Mouse (Mus musculus): ENCODE measurements around the gene Eya3. TPM values are rescaled to one million over a fixed set of nuclear protein-coding genes. Genes with fewer than 3 reads are reported as not detected.

The Eya3 gene
- polyA plus RNA-seq, 1 experiment from 2014 or later, result 20.6 TPM

DNA sequence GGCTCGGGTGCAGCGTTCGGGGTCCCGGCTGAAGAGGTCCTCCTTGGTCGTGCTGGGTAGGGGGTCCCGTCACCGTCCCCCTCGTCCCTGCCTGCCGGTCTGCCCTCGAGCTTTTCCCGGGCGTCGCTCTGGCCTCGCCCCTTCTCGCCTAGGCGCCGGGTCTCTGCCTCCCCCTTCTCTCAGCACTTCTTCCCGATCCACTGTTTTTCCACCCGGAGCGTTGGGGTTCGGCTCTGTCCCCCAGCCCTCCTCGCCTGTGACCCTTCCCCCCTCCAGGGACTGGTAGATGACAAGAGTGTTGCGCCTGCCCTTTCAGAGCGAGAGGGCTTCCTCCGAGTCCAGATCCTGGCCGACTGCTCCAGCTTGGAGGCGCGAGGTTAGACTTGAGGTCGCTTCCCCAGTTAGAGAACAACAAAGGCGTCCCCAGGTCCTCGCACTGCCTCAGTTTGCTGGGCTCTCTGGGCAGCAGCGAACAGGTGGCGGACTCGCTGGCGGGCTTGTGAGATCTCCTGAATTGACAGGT is 465 bp downstream of the Eya3 start:
- no peak for DNase-seq (ENCODE audit: low spot score)

DNA sequence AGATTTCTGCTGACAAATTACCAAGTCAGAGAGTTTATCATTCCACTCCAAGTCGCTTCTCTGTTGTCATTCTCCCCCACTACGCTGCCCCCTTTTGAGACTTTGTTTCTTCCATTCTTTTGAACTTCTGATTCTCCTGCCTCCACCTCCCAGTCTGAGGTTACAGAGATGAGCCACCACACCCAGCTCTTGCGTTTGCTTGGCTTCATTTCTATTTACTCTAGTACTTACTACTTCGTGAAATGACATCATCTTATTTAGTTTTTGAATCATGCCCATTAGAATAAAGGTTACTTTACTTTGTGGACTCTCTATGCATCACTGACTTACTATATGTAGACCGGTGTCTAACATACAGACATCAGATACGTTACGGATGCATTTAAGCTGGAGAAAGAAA is 8.7 kb downstream of the Eya3 start:
- DNase-seq (ENCODE audit: low spot score), result no peak

DNA sequence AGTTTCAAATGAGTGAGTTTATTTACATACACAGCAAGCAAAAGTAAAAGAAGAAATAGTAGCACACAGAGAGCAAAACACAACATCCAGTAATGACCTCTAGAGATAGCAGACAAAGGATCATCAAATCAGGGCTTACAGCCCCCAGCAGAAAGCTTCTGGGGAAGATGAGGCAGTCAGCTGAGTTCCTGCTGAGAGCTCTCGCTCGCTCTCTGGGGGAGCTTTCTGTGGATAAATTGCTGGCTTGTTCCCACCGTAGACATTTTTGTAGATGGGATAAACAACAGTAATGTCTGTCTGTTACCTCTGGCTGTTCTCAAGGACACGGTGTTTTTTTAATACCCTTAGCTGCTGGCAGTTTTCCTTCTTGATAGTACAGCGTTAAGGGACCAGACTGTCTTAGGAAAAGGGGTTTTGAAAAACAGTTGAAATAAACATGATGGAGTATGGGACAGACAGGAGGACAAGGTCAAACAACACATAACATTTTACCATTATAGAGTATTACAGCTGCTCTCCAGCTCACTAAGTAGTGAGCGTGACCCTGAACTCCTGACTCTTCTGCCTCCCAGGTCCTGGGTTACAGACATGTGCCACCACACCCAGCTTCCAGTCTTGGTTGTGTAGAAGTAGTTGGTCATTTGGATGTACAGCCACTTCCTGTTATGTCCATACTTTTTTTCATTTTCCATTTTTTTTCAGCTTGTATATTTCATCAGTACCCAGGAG is 10.6 kb downstream of the Eya3 start:
- DNase-seq (ENCODE audit: low spot score), result no peak

DNA sequence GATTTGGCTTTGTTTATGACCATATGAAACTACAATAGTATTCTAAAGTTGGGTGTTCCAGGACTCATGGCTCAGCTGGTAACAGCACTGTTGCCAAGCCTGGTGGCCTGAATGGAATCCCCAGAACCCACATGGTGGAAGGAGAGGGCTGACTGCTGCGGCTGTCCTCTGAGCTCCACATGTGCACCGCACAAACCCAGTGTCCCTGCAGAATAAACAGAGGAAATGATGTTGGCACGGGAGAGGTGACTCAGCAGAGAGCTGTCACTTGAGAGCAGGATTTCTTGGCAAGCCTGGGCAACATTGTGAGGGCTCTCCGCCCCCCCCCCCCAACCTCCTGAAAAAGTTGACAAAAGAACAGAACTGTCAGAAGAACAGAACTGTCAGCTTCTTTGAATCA is 14.1 kb downstream of the Eya3 start:
- DNase-seq (ENCODE audit: low spot score), result no peak

DNA sequence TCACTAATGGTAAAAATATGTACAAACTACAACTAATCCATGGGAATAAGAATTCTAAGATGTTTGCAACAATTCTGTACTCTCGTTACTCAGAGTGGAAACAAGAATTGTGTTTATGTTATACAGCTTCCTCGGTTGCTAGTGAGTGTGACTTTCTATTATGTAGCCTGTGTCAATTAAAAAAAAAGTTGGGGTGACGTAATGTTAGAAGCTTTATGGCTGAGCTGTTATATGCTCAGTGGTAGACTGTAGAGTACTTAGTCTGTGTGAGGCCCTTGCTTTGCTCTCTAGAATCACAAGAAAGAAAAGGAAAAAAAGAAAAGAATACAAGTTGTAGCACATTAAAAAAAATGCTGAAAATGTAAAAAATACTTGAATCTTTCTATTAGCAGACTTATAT is 15.0 kb downstream of the Eya3 start:
- no peak for DNase-seq (ENCODE audit: low spot score)

DNA sequence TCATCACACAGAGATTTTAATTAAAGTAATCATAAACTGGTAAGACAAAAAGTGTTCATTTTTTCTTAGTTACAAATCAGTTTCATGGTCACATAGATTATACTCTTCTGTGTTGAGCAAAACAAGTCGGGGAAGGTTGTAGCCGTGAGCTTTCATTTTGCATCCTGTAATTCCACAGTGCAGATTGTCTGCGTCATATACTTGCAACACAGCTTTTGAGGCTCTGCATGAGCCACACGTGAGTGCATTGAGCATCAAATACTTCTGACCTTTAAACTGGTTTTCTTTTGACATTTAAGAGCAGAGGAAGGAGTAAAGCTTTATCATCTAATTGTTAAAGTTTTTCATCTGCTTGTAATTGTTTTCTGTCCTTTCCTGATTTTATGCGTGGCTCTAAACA is 16.5 kb downstream of the Eya3 start:
- no peak for DNase-seq (ENCODE audit: low spot score)

DNA sequence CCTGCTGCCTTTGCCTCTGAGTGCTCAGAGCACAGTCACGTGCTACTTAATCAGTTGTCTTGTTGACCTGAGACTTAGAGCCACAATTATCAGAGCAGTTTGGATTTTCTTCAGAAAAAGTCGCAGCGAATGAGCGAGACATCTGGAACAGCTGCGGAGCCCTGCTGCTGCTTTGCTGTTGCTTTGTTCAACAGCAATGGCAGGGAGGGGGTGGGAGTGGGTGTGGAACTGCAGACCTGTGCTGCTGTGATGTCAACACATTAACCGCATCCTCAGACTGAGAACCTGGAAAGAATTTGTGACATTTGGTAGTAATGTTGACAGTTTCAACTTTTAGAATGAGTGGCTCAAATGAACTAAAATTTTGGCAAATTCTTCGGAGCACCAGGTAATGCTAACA is 20.3 kb downstream of the Eya3 start:
- DNase-seq (ENCODE audit: low spot score), result no peak

DNA sequence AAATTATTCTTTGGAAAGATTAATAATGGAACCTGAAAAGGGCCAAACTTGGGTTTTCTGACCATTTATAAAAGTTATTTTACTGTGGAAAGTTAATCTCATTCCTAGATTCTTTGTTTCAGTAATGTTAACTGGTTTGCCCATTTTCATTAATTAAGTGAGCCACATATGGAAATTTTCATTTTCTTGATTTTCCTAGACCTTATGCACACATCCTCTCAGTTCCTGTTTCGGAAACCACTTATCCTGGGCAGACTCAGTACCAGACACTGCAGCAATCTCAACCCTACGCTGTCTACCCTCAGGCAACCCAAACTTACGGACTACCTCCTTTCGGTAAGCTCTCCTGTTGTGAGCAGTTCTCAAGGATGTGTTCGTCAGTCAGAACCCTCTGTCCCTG is 33.9 kb downstream of the Eya3 start:
- no peak for DNase-seq (ENCODE audit: low spot score)

DNA sequence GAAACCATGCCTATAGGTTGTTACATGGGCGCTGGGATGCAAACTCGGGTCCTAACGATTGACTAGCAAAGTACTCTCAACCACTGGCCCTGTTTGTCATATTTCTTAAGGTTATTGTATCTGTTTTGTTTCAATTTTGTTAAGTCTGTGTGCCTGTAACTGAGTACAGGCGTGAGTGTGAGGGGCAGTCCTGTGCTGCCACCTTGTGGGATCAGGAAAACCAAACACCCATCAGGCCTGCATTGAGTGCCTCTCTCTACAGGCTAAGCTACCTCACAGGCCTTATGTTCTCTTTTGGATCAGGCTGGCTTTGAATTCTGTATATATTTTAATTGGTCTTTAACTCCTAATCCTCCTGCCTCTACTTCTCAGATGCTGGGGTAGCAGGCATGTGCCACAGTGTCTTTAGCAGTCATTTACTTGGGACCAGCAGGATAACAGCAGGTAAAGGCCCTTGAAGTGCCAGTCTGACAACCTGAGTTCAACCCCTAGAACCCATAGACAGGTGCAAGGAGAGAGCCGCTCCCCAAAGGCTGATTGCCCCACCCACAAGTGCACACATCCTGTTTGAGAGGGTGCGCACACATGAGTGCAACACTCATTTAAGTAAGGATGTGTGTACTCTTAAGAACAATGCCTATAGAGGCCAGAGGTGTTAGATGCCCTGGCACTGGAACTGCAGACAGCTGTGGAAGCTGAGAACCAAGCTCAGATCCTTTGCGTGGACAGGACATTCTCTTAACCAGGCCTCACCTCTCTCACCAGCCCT is 38.2 kb downstream of the Eya3 start:
- peak; percentile 36 for DNase-seq (ENCODE audit: low spot score)

DNA sequence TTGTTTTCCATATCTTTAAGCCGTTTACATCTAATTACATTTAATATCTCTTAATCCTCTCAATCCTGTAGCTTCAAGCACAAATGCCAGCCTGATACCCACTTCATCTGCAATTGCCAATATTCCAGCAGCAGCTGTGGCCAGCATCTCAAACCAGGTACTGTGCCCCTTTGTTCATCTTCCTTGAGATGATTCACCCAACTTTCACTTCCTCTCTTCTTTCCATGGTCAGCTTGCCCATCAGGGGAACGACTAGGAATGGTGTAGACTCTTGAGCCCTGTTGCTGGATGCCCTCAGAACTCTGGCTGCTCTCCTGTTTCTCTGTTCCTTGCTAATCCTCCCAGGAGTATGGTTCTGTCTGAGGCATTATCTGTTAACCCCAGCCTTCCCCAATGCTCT is 50.8 kb downstream of the Eya3 start:
- DNase-seq (ENCODE audit: low spot score), result no peak

DNA sequence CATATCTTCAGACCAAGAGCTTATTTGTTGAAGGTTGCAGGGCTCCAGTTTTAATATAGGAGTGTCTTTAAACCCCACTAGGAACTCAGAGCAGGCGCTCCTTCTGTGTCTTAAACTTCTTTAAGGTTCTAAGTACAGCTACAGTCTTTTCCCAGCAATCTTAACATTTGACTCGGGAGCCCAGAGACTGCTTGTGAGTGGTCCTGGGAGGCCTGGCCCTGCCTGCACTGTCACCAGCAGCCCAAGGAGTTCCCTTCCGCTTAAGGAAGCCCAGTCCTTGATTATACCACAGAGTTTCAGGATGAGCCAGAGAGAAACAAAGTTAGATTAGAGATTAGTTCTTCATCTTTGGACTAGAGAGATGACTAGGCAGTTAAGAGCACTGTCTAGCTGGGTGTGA is 54.6 kb downstream of the Eya3 start:
- DNase-seq (ENCODE audit: low spot score), result no peak

DNA sequence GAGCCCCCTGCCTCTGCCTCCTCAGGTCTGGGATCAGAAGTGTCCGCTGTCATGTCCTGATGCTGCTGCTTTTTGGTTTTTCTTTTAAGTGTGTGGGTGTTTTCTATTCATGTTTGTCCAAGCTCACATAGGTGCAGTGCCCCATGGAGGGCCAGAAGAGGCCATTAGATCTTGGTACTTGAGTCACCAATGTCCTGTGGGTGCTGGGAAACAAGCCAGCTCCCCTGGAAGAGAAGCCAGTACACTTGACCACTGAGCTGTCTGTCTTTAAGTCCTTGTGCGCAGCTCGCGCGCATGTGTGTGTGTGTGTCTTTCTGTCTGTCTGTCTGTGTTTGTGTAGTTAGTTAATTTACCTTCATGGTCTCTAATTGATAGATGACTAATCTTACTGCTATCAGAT is 63.3 kb downstream of the Eya3 start:
- no peak for DNase-seq (ENCODE audit: low spot score)

DNA sequence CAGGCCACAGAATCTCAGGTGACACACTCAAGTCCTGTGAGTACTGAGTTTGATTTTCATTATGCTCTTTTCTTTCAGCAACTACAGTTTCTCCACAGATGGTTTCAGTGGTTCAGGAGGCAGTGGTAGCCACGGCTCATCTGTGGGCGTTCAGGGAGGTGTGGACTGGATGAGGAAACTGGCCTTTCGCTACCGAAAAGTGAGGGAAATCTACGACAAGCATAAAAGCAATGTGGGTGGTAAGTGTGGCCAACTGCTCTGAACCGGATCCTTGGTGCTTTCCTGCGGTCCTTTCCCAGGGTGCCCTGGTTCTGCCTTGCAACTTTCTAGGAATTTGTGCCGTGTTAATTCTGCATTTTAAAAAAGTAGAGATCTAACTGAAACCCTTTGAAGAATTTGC is 68.1 kb downstream of the Eya3 start:
- DNase-seq (ENCODE audit: low spot score), result no peak

DNA sequence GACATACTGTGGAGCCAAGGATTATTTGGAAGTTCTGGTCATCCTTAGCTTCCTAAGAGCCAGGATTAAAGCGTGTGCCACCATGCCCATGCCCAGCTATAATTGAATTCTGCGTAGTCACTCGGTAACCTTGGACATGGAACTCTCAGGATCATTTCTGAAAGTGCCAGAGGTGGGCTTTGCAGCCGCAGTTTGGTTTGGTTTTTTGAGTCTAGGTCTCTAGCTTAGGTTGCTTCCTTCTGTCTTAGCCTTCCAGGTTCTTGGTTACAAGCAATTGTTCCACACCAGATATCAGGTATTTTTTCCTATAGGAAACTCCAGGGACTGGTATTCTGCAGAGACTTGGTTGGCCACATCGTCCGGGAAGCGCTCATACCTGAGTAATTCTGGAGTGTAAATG is 74.4 kb downstream of the Eya3 start:
- DNase-seq (ENCODE audit: low spot score), result no peak

DNA sequence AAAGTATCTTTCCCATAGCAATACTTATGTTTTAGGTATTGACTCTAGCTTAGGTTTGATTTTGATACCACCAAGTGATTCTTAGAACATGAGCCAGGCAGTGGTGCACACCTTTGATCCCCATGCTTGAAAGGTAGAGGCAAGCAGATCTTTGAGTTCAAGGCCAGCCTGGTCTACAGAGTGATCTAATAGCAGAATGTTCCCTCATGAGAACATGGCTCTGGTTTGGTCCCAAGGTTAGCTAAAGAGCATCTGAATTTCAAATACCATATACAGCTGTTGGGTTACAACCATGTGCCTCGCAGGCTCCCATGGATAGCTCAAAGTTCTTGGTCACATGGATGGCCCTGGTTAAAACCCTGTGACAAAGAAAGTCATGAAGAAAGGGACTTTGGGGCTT is 79.5 kb downstream of the Eya3 start:
- DNase-seq (ENCODE audit: low spot score), result no peak

DNA sequence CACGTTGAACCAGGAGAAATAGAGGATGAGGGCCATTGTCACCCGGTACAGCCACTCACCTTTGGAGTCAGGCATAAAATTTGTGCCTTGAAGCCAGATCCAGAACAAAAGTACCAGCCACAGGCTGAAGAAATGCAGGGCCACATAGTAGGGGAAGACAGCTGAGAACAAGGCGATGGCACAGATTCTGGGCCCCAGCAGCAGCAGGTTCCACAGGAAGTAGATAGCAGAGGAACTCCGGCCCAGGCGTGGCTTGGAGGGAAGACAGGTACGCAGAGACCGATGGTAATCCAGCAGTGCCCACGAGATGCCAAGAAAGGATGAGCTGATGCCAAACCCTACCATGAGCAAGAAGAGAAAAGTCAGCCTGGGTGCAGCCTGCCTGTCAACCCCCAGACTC is 89.4 kb downstream of the Eya3 start:
- no peak for DNase-seq (ENCODE audit: low spot score)

DNA sequence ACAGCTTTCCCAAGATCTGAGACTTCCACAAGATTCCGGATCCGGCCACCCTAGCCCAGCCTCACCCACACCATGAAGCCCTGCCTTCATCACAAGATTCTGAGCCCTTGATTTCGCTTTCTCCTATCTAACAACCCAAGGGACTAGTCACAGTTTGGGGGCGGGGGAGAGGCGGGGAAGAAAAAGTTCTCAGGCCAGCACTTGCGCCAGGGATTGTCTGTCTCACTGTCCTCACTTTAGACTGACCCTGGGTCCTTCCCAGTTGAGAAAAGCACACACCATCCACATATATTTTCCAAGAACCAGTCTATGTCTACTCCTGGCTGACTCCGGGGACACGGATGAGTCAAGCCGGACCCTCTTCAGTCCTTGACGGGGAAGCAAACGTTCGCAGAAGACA is 92.8 kb downstream of the Eya3 start:
- DNase-seq (ENCODE audit: low spot score), result no peak

DNA sequence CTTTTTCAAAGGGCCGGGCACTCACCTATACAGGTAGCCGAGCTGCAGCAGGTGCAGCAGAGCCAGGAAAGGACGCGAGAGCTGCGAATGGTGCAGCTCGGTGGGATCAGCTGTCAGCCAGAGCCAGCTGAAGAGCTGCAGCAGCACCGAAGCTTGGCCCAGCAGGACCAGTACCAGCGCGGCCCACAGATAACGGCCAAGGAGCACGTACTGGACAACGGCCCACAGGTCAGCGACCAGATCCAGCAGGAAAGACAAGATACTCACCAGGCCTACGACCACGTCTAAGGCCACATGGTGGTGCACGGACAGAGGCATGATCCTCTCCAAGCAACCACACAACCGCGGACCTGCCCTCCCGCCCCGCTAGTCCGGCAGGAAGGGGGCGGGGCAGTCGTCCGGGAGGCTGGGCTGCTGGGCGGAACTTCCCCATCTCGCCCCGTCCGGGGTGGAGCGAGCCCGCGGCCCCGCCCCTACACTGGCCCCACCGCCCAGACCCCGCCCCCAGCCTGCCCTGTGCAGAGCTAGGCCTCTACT is 93.4 kb downstream of the Eya3 start, which contains the start of gene Xkr8:
Xkr8 (minus strand) TSS at position 399 of the 537 bp plus-strand sequence.
- DNase-seq (ENCODE audit: low spot score), result peak; percentile 76

DNA sequence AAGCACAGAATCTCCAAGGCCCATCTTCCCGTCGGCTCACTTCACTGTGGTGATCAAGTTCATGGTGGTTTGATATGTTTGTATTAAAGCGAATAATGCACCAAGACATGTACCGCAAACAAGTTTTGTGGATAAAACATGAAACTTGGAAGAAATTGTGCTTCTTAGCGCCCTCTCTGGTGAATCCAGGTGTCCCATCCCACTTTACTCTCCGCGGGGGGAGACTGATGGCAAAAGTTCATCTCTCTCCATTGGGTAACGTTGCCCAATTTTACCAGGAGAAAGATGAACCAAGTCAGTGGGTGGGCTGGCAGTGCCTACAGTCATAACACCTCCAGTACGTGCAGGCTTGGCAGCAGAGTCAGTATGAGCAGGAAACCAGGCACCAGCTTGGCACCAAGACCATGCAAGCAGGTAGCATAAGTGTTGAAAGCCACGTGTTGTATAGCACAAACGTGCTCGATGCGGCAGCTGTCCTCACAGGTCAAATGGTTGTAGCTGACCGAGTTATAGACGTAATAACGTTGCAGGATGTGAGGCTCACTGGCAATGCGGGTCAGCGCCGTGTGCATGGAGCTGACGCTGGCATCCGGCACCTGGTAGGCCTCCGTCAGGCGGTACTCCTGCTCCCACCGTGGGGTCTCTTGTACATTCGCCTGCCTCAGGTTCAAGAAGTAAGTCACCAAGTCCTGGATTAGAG is 94.4 kb downstream of the Eya3 start:
- no peak for DNase-seq (ENCODE audit: low spot score)

DNA sequence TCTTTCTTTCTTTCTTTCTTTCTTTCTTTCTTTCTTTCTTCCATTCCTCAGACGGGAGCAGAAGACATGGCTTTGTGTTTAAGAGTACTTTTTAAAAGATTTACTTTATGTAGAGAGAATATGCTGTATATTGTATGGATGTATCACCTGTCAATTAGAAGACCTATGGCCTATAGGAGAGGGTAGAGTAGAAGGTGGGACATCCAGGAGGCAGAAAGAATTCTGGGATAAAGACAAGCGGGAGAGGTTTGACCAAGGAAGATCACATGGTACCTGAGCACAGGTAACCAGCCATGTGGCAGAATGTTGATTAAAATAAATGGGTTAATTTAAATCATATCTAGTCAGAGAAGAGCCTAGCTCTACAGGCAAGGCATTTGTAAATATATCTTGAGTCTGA is 96.0 kb downstream of the Eya3 start:
- no peak for DNase-seq (ENCODE audit: low spot score)

DNA sequence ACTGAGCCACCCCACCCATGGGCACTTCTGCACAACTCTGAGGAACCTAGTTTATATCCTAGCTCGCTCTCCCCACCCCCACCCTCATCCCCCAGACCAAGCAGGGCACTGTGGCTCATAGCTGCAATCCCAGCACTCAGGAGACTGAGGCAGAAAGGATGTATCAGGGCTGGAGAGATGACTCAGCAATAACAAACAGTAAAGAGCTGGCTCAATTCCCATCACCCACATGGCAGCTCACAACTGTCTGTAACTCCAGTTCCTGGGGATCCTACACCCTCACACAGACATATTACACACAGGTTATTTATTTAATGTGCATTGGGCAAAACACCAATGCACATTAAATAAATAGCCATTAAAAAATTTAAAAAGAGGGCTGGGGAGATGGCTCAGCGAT is 96.6 kb downstream of the Eya3 start:
- no peak for DNase-seq (ENCODE audit: low spot score)

DNA sequence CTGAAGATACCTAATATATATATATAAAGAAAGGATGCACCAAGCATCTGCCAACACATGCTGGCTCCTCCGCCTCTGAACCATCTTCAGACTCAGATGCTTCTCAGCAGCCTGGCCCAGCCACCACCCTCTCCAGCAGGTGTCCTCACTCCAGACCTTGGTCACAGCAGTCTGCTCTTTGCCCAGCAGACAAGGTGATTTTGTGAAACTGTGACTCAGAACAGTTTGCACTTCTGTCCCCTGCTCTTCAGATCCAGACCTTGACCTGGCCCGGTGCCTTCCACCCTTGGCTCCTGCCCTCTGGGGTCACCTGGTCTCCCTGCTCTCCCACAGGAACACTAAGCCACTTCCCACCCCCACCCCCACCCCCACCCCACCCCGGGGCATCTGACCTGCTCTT is 97.1 kb downstream of the Eya3 start:
- no peak for DNase-seq (ENCODE audit: low spot score)

Measured in thymus, postnatal 0 days (tissue).